Mouse (Mus musculus): ENCODE data around the gene Vars.
A peak's percentile ranks its signal among the peaks of the same experiment; 100 is the strongest.

Gene Vars

GRCm38 (mm10) chr17:35048149-35048931 lies 47.6 kb downstream of the Vars start:
- DNase-seq (ENCODE audit: low spot score in 2 of 2), result no peak

- DNase-seq (ENCODE audit: low spot score in 2 of 2), result no peak
These were observed 48.2 kb downstream of the Vars start for GRCm38 (mm10) chr17:35048932-35049440.

GRCm38 (mm10) chr17:35049561-35050016 lies 48.8 kb downstream of the Vars start, which contains the start of gene Clic1:
Clic1 (plus strand) TSS chr17:35049966.
- DNase-seq (ENCODE audit: low spot score in 2 of 2), result peak in 1 of 2 experiments; percentile 63

GRCm38 (mm10) chr17:35050126-35050750 lies 49.5 kb downstream of the Vars start:
- DNase-seq (ENCODE audit: low spot score in 2 of 2), result no peak

GRCm38 (mm10) chr17:35051156-35052086 lies 50.6 kb downstream of the Vars start:
- peak in 1 of 2 experiments; percentile 58 for DNase-seq (ENCODE audit: low spot score in 2 of 2)

GRCm38 (mm10) chr17:35052271-35052798 lies 51.5 kb downstream of the Vars start:
- no peak for DNase-seq (ENCODE audit: low spot score in 2 of 2)

- DNase-seq (ENCODE audit: low spot score in 2 of 2), result no peak
These were observed 55.1 kb downstream of the Vars start for GRCm38 (mm10) chr17:35055691-35056495.

GRCm38 (mm10) chr17:35057090-35057489 lies 56.3 kb downstream of the Vars start:
- DNase-seq (ENCODE audit: low spot score in 2 of 2), result no peak

GRCm38 (mm10) chr17:35058316-35058715 lies 57.5 kb downstream of the Vars start:
- DNase-seq (ENCODE audit: low spot score in 2 of 2), result no peak

- peak; percentile 79 to 92 for DNase-seq (ENCODE audit: low spot score in 2 of 2)
These were observed 58.4 kb downstream of the Vars start, which contains the start of gene Ddah2 for GRCm38 (mm10) chr17:35058911-35059892. Ddah2 (plus strand) TSS chr17:35059035.

- no peak for DNase-seq (ENCODE audit: low spot score in 2 of 2)
These were observed 59.3 kb downstream of the Vars start for GRCm38 (mm10) chr17:35060071-35060470.

- no peak for DNase-seq (ENCODE audit: low spot score in 2 of 2)
These were observed 60.0 kb downstream of the Vars start for GRCm38 (mm10) chr17:35060737-35061297.

GRCm38 (mm10) chr17:35061299-35061698 lies 60.5 kb downstream of the Vars start:
- DNase-seq (ENCODE audit: low spot score in 2 of 2), result no peak

- peak in 1 of 2 experiments; percentile 32 for DNase-seq (ENCODE audit: low spot score in 2 of 2)
These were observed 62.7 kb downstream of the Vars start for GRCm38 (mm10) chr17:35063466-35063865.

- no peak for DNase-seq (ENCODE audit: low spot score in 2 of 2)
These were observed 63.6 kb downstream of the Vars start for GRCm38 (mm10) chr17:35064378-35064877.

GRCm38 (mm10) chr17:35064951-35065947 lies 64.5 kb downstream of the Vars start, which contains the start of gene Ly6g6c:
Ly6g6c (plus strand) TSS chr17:35065388.
- no peak for DNase-seq (ENCODE audit: low spot score in 2 of 2)
